Mouse (Mus musculus) forebrain, postnatal 0 days (tissue): ENCODE measurements at regions not wholly inside any gene's neighbourhood (a gene's known extent, or its start where the extent isn't known, plus 50 kb on each side); places are given as distances from the start of the nearest gene placed in this dataset.
"Not testable (repeated sequence)": the region's sequence is repeated elsewhere in the genome, so short reads cannot be mapped to it uniquely, and the experiment has no call there.

Source experiments
- ATAC-seq: fragments of 200-750 bp; cut with Nextera tagmentation; 2 replicates; pipeline ENCODE4 v1.8.0; 2017; ENCODE audit warnings: mild to moderate bottlenecking, moderate library complexity
- DNase-seq: peaks from one replicate; pipeline ENCODE4 v3.0.0-alpha.2; 2015
- H3K27ac ChIP-seq: fragments of 300-500 bp; sonication (generic); 2 replicates; pipeline ENCODE4 v1.5.1; 2014; ENCODE audit warnings: low read depth, mild to moderate bottlenecking, antibody characterized with exemption, low read length, moderate library complexity, mixed read lengths
- H3K27me3 ChIP-seq: fragments of 300-500 bp; sonication (generic); 2 replicates; pipeline ENCODE4 v1.6.1; 2014; ENCODE audit warnings: mild to moderate bottlenecking, low read length, mixed read lengths; ENCODE audit not compliant: insufficient read depth
- H3K36me3 ChIP-seq: fragments of 300-500 bp; sonication (generic); 2 replicates; pipeline ENCODE4 v1.6.1; 2014; ENCODE audit warnings: mild to moderate bottlenecking, moderate library complexity; ENCODE audit not compliant: insufficient read depth
- H3K4me1 ChIP-seq: fragments of 300-500 bp; sonication (generic); 2 replicates; pipeline ENCODE4 v1.6.1; 2014; ENCODE audit warnings: antibody characterized with exemption; ENCODE audit not compliant: insufficient read depth
- H3K4me2 ChIP-seq: fragments of 300-500 bp; sonication (generic); 2 replicates; pipeline ENCODE4 v1.6.1; 2014; ENCODE audit warnings: low read depth, mild to moderate bottlenecking, moderate library complexity
- H3K4me3 ChIP-seq: fragments of 300-500 bp; sonication (generic); 2 replicates; pipeline ENCODE4 v1.5.1; 2014; ENCODE audit warnings: low read depth, low read length, mixed read lengths
- H3K9ac ChIP-seq: fragments of 300-500 bp; sonication (generic); 2 replicates; pipeline ENCODE4 v1.6.1; 2014; ENCODE audit warnings: mild to moderate bottlenecking
- H3K9me3 ChIP-seq: fragments of 300-500 bp; sonication (generic); 2 replicates; pipeline ENCODE4 v1.6.1; 2016; ENCODE audit warnings: low read length
- CTCF ChIP-seq: sonication (generic); IDR thresholded peaks from 2 replicates; pipeline ENCODE4 v1.5.1; 2016; ENCODE audit warnings: antibody characterized with exemption, control low read depth, low read depth
- WGBS: fragments of 180-500 bp; shearing (Covaris S2); extraction: QIAGEN DNeasy Blood & Tissue Kit; methylation state at CpG from one replicate; pipeline ENCODE4 v1.1.7; 2014; 5-methylcytosine and 5-hydroxymethylcytosine counted together

GRCm38 (mm10) chr3:6004423-6004822 lies 253.8 kb downstream of the Gm8797 start:
- peak; percentile 26 for DNase-seq
- WGBS: 63% methylated on average over 1 of the region's 1 CpGs
- ATAC-seq: peak; percentile 61
- Histone ChIP-seq H3K27me3 (no peaks in the 10 kb centered on the region), H3K4me2 (no peak overlapping the region), H3K9me3 (no peaks in the 10 kb centered on the region), H3K4me1 (no peaks in the 10 kb centered on the region), H3K9ac (no peak overlapping the region), H3K27ac (no peak overlapping the region), H3K36me3 (no peaks in the 10 kb centered on the region), H3K4me3 (no peak overlapping the region)
- no peak for TF ChIP-seq CTCF

GRCm38 (mm10) chr3:6018749-6019148 lies 268.1 kb downstream of the Gm8797 start:
- no peaks in the 10 kb centered on the region for H3K4me1 ChIP-seq
- H3K9ac ChIP-seq: no peak overlapping the region
- no peak overlapping the region for H3K4me2 ChIP-seq
- no peak overlapping the region for H3K4me3 ChIP-seq
- DNase-seq: peak; percentile 13
- WGBS: 57% methylated on average over 1 of the region's 1 CpGs
- ATAC-seq: peak; percentile 54; the same call in 1 of the 2 replicates
- H3K36me3 ChIP-seq: no peaks in the 10 kb centered on the region
- no peaks in the 10 kb centered on the region for H3K27me3 ChIP-seq
- TF ChIP-seq CTCF: no peak
- H3K9me3 ChIP-seq: no peaks in the 10 kb centered on the region
- H3K27ac ChIP-seq: no peak overlapping the region

GRCm38 (mm10) chr3:6041325-6041724 lies 290.7 kb downstream of the Gm8797 start:
- DNase-seq, H3K4me2 ChIP-seq, ATAC-seq, H3K4me3 ChIP-seq, H3K9ac ChIP-seq, H3K9me3 ChIP-seq, H3K27me3 ChIP-seq, H3K4me1 ChIP-seq, H3K36me3 ChIP-seq, H3K27ac ChIP-seq: not testable (repeated sequence)
- WGBS: 58% methylated on average over 3 of the region's 3 CpGs

- Histone ChIP-seq H3K27ac (no peak overlapping the region), H3K36me3 (no peaks in the 10 kb centered on the region), H3K27me3 (no peaks in the 10 kb centered on the region), H3K4me2 (no peak overlapping the region), H3K4me3 (no peak overlapping the region), H3K9me3 (no peaks in the 10 kb centered on the region), H3K9ac (no peak overlapping the region), H3K4me1 (no peaks in the 10 kb centered on the region)
- no peak for TF ChIP-seq CTCF
- ATAC-seq (no peak), DNase-seq (no peak)
- WGBS: 93% methylated on average over 4 of the region's 4 CpGs
These were observed 299.0 kb downstream of the Gm8797 start for GRCm38 (mm10) chr3:6049472-6050045.

- no peaks in the 10 kb centered on the region for H3K27me3 ChIP-seq
- no peak overlapping the region for H3K4me2 ChIP-seq
- no peak overlapping the region for H3K9ac ChIP-seq
- no peaks in the 10 kb centered on the region for H3K4me1 ChIP-seq
- H3K36me3 ChIP-seq: no peaks in the 10 kb centered on the region
- no peak overlapping the region for H3K4me3 ChIP-seq
- WGBS: 84% methylated on average over 2 of the region's 2 CpGs
- H3K27ac ChIP-seq: no peak overlapping the region
- no peaks in the 10 kb centered on the region for H3K9me3 ChIP-seq
- DNase-seq (no peak), ATAC-seq (no peak)
- no peak for TF ChIP-seq CTCF
These were observed 301.3 kb downstream of the Gm8797 start for GRCm38 (mm10) chr3:6051901-6052300.

- Histone ChIP-seq H3K9me3 (no peaks in the 10 kb centered on the region), H3K27ac (no peak overlapping the region), H3K36me3 (no peaks in the 10 kb centered on the region), H3K27me3 (no peaks in the 10 kb centered on the region), H3K4me3 (no peak overlapping the region), H3K4me1 (no peaks in the 10 kb centered on the region), H3K9ac (no peak overlapping the region), H3K4me2 (no peak overlapping the region)
- ATAC-seq: no peak
- WGBS: 27% methylated on average over 1 of the region's 1 CpGs
- no peak for DNase-seq
- TF ChIP-seq CTCF: no peak
These were observed 333.2 kb downstream of the Gm8797 start for GRCm38 (mm10) chr3:6083855-6084254.

GRCm38 (mm10) chr3:6087267-6087666 lies 336.7 kb downstream of the Gm8797 start:
- Histone ChIP-seq H3K4me3 (no peak overlapping the region), H3K4me2 (no peak overlapping the region), H3K27ac (no peak overlapping the region), H3K36me3 (no peaks in the 10 kb centered on the region), H3K9me3 (no peaks in the 10 kb centered on the region), H3K9ac (no peak overlapping the region), H3K4me1 (no peaks in the 10 kb centered on the region), H3K27me3 (no peaks in the 10 kb centered on the region)
- WGBS: 72% methylated on average over 9 of the region's 9 CpGs
- DNase-seq (no peak), ATAC-seq (no peak)
- no peak for TF ChIP-seq CTCF
